Mouse (Mus musculus): ENCODE measurements around the gene Hoxd13. TPM values are rescaled to one million over a fixed set of nuclear protein-coding genes. Genes with fewer than 3 reads are reported as not detected.

The Hoxd13 gene
- not detected for total RNA-seq (2023)

GRCm38 (mm10) chr2:74667842-74668357 is at the start of gene Hoxd13:
Gene Hoxd13 (plus strand): TSS chr2:74668310.

GRCm38 (mm10) chr2:74659507-74660005 is 8.6 kb upstream of the Hoxd13 start, which contains the start of gene Evx2:
Gene Evx2 (minus strand): TSS chr2:74659557.

GRCm38 (mm10) chr2:74674881-74675665 is 7.0 kb downstream of the Hoxd13 start, which contains the start of gene Hoxd12:
Gene Hoxd12 (plus strand): TSS chr2:74675013.

GRCm38 (mm10) chr2:74678891-74679595 is 10.9 kb downstream of the Hoxd13 start, which contains the start of gene Hoxd11:
Gene Hoxd11 (plus strand): TSS chr2:74679557.

GRCm38 (mm10) chr2:74691022-74691951 is 23.2 kb downstream of the Hoxd13 start, which contains the start of gene Hoxd10:
Gene Hoxd10 (plus strand): TSS chr2:74691924.

GRCm38 (mm10) chr2:74697567-74698121 is 29.5 kb downstream of the Hoxd13 start, which contains the start of gene Hoxd9:
Gene Hoxd9 (plus strand): TSS chr2:74697727.

GRCm38 (mm10) chr2:74704393-74704998 is 36.4 kb downstream of the Hoxd13 start, which contains the start of gene Hoxd8:
Gene Hoxd8 (plus strand): TSS chr2:74704615.

GRCm38 (mm10) chr2:74711721-74712621 is 43.9 kb downstream of the Hoxd13 start, which contains the start of the genes Hoxd3 and Hoxd4:
Gene Hoxd3 (plus strand): TSS chr2:74711927.
Gene Hoxd4 (plus strand): TSS chr2:74711929.

Other genes with a start within 250 kb of the Hoxd13 start
- 10 to 100 TPM; 13.2 to 17.2 TPM for gene Lnpk, start 88.9 kb upstream of the Hoxd13 start, total RNA-seq (2023)
- gene Evx2, start 8.8 kb upstream of the Hoxd13 start, total RNA-seq (2023), result not detected
- gene Hoxd12, start 6.7 kb downstream of the Hoxd13 start, total RNA-seq (2023), result not detected
- not detected for gene Hoxd11, start 11.2 kb downstream of the Hoxd13 start, total RNA-seq (2023)
- not detected for gene Hoxd10, start 23.6 kb downstream of the Hoxd13 start, total RNA-seq (2023)
- gene Hoxd9, start 29.4 kb downstream of the Hoxd13 start, total RNA-seq (2023), result not detected
- not detected for gene Hoxd8, start 36.3 kb downstream of the Hoxd13 start, total RNA-seq (2023)
- not detected for gene Hoxd3, start 43.6 kb downstream of the Hoxd13 start, total RNA-seq (2023)
- not detected for gene Hoxd4, start 43.6 kb downstream of the Hoxd13 start, total RNA-seq (2023)
- not detected for gene Gm28230, start 58.4 kb downstream of the Hoxd13 start, total RNA-seq (2023)
- not detected for gene Hoxd1, start 94.7 kb downstream of the Hoxd13 start, total RNA-seq (2023)
- gene Mtx2, start 157.5 kb downstream of the Hoxd13 start, total RNA-seq (2023), result 10 to 100 TPM; 20.9 to 21.2 TPM

Data from monocyte, adult 59 days (primary cell).